Mouse (Mus musculus): ENCODE data around the gene Mpv17l2.

GRCm38 (mm10) chr8:70752000-70752764 is 8.6 kb downstream of the Mpv17l2 start:
- TF ChIP-seq POLR2A (IDR thresholded peaks at IDR 0.05; ENCODE audit: insufficient read depth, low read length) = no peak
- TF ChIP-seq CTCF (IDR thresholded peaks at IDR 0.05; ENCODE audit: low read depth, low read length) = peak; percentile 9

Data from ES-Bruce4 (cell line).